Mouse (Mus musculus) heart, embryonic 13.5 days (tissue): Measurements from ENCODE around the gene Wipf1. TPM values are rescaled to one million over a fixed set of nuclear protein-coding genes. Genes with fewer than 3 reads are reported as not detected.

Experiments
- ATAC-seq: fragments of 200-750 bp; cut with Nextera tagmentation; 2 replicates; pipeline ENCODE4 v1.8.0; 2017; ENCODE audit warnings: moderate TSS enrichment; ENCODE audit not compliant: insufficient number of reproducible peaks, low FRiP score, low TSS enrichment; ENCODE audit errors: extremely low read depth
- H3K27ac ChIP-seq: fragments of 300-500 bp; sonication (generic); replicated peaks from 2 replicates; pipeline ENCODE4 v1.5.1; 2015; ENCODE audit warnings: moderate library complexity, mild to moderate bottlenecking, inconsistent platforms
- H3K27me3 ChIP-seq: fragments of 300-500 bp; sonication (generic); replicated peaks from 2 replicates; pipeline ENCODE4 v1.6.1; 2015; ENCODE audit warnings: mild to moderate bottlenecking, inconsistent platforms
- H3K36me3 ChIP-seq: fragments of 300-500 bp; sonication (generic); 2 replicates; pipeline ENCODE4 v1.6.1; 2015; ENCODE audit warnings: mild to moderate bottlenecking, inconsistent platforms
- H3K4me1 ChIP-seq: fragments of 300-500 bp; sonication (generic); 2 replicates; pipeline ENCODE4 v1.6.1; 2015; ENCODE audit warnings: inconsistent platforms
- H3K4me2 ChIP-seq: fragments of 300-500 bp; sonication (generic); 2 replicates; pipeline ENCODE4 v1.6.1; 2015; ENCODE audit warnings: inconsistent platforms, mild to moderate bottlenecking, moderate library complexity
- H3K4me3 ChIP-seq: fragments of 300-500 bp; sonication (generic); 2 replicates; pipeline ENCODE4 v1.5.1; 2015; ENCODE audit warnings: moderate library complexity, mild to moderate bottlenecking, inconsistent platforms
- H3K9ac ChIP-seq: fragments of 300-500 bp; sonication (generic); 2 replicates; pipeline ENCODE4 v1.6.1; 2015; ENCODE audit warnings: inconsistent platforms, mild to moderate bottlenecking, moderate library complexity
- H3K9me3 ChIP-seq: fragments of 300-500 bp; sonication (generic); 2 replicates; pipeline ENCODE4 v1.6.1; 2016; ENCODE audit warnings: inconsistent platforms
- WGBS: fragments of 180-500 bp; shearing (Covaris S2); methylation state at CpG from one replicate; pipeline ENCODE4 v1.1.7; 2015; ENCODE audit warnings: mixed read lengths; 5-methylcytosine and 5-hydroxymethylcytosine counted together
- polyA plus RNA-seq: library from polyadenylated mRNA; unstranded; fragments of >200 nt; fragmentation: Nextera tagmentation; extraction: Ambion mirVana; gene quantifications from 2 replicates; pipeline ENCODE4 v1.2.1, GENCODE M21; 2015

Wipf1 gene
- polyA plus RNA-seq, 1 experiment from 2014 or later: 5.0 TPM

- Histone ChIP-seq H3K9me3 (no peaks in the 10 kb centered on the region), H3K27me3 (no peaks in the 10 kb centered on the region), H3K4me3 (peak overlapping the region; percentile 32; the same call in 1 of the 2 replicates), H3K4me1 (peaks cover 47% of the 10 kb centered on the region), H3K4me2 (peak overlapping the region; percentile 61), H3K9ac (peak overlapping the region; percentile 3; the same call in 1 of the 2 replicates), H3K27ac (peak overlapping the region; percentile 85), H3K36me3 (no peaks in the 10 kb centered on the region)
- ATAC-seq: no peak
- WGBS: 72% methylated on average over 8 of the region's 8 CpGs
Measured at GRCm38 (mm10) chr2:73486120-73486601, 43.4 kb downstream of the Wipf1 start.

- no peaks in the 10 kb centered on the region for H3K36me3 ChIP-seq
- peak overlapping the region; percentile 85 for H3K27ac ChIP-seq
- no peaks in the 10 kb centered on the region for H3K9me3 ChIP-seq
- peak overlapping the region; percentile 64 for H3K9ac ChIP-seq
- peak overlapping the region; percentile 61 for H3K4me2 ChIP-seq
- H3K4me3 ChIP-seq: peak overlapping the region; percentile 32
- ATAC-seq: no peak
- peaks cover 41% of the 10 kb centered on the region for H3K4me1 ChIP-seq
- 58% methylated on average over 26 of the region's 26 CpGs for WGBS
- no peaks in the 10 kb centered on the region for H3K27me3 ChIP-seq
Measured at GRCm38 (mm10) chr2:73485236-73486119, 44.1 kb downstream of the Wipf1 start.

- Histone ChIP-seq H3K27me3 (no peaks in the 10 kb centered on the region), H3K4me3 (peak overlapping the region; percentile 32), H3K36me3 (no peaks in the 10 kb centered on the region), H3K4me2 (peak overlapping the region; percentile 61), H3K9me3 (no peaks in the 10 kb centered on the region), H3K4me1 (peaks cover 37% of the 10 kb centered on the region), H3K9ac (peak overlapping the region; percentile 64), H3K27ac (peak overlapping the region; percentile 85)
- no peak for ATAC-seq
- 35% methylated on average over 15 of the region's 15 CpGs for WGBS
Measured at GRCm38 (mm10) chr2:73484561-73485235, 44.8 kb downstream of the Wipf1 start.

GRCm38 (mm10) chr2:73478805-73479204, 50.7 kb downstream of the Wipf1 start:
- no peak overlapping the region for H3K4me3 ChIP-seq

GRCm38 (mm10) chr2:73477501-73477900, 52.0 kb downstream of the Wipf1 start:
- H3K4me2 ChIP-seq: no peak overlapping the region
- H3K4me1 ChIP-seq: peaks cover 19% of the 10 kb centered on the region
- H3K27me3 ChIP-seq: no peaks in the 10 kb centered on the region
- H3K27ac ChIP-seq: no peak overlapping the region
- H3K9ac ChIP-seq: no peak overlapping the region
- H3K9me3 ChIP-seq: no peaks in the 10 kb centered on the region
- H3K4me3 ChIP-seq: no peak overlapping the region
- 71% methylated on average over 7 of the region's 7 CpGs for WGBS
- H3K36me3 ChIP-seq: no peaks in the 10 kb centered on the region
- ATAC-seq: no peak

More at GRCm38 (mm10) chr2:73478805-73479204, 50.7 kb downstream of the Wipf1 start:
- no peak overlapping the region for H3K27ac ChIP-seq
- no peaks in the 10 kb centered on the region for H3K36me3 ChIP-seq
- H3K4me1 ChIP-seq: peaks cover 23% of the 10 kb centered on the region
- H3K9me3 ChIP-seq: no peaks in the 10 kb centered on the region
- no peak overlapping the region for H3K9ac ChIP-seq
- 75% methylated on average over 6 of the region's 6 CpGs for WGBS
- no peaks in the 10 kb centered on the region for H3K27me3 ChIP-seq
- no peak overlapping the region for H3K4me2 ChIP-seq
- ATAC-seq: no peak

- H3K36me3 ChIP-seq: no peaks in the 10 kb centered on the region
- no peak for ATAC-seq
- peaks cover 22% of the 10 kb centered on the region for H3K4me1 ChIP-seq
- WGBS: 35% methylated on average over 3 of the region's 3 CpGs
- H3K27ac ChIP-seq: peak overlapping the region; percentile 34; the same call in 1 of the 2 replicates
- no peaks in the 10 kb centered on the region for H3K9me3 ChIP-seq
- no peak overlapping the region for H3K4me2 ChIP-seq
- H3K9ac ChIP-seq: no peak overlapping the region
- H3K27me3 ChIP-seq: no peaks in the 10 kb centered on the region
- no peak overlapping the region for H3K4me3 ChIP-seq
Measured at GRCm38 (mm10) chr2:73475519-73475918, 54.0 kb downstream of the Wipf1 start.

- ATAC-seq: no peak
- no peaks in the 10 kb centered on the region for H3K9me3 ChIP-seq
- 84% methylated on average over 2 of the region's 2 CpGs for WGBS
Measured at GRCm38 (mm10) chr2:73472130-73472529, 57.4 kb downstream of the Wipf1 start.

GRCm38 (mm10) chr2:73470146-73470630, 59.3 kb downstream of the Wipf1 start:
- H3K4me2 ChIP-seq: no peak overlapping the region
- H3K27ac ChIP-seq: 0 out of 2 replicates have a peak overlapping the region, but pooled peaks have one; percentile 5
- peaks cover 14% of the 10 kb centered on the region for H3K4me1 ChIP-seq
- WGBS: 68% methylated on average over 10 of the region's 10 CpGs
- no peak overlapping the region for H3K9ac ChIP-seq
- no peak; the same call in 1 of the 2 replicates for ATAC-seq
- H3K9me3 ChIP-seq: no peaks in the 10 kb centered on the region
- no peak overlapping the region for H3K4me3 ChIP-seq
- no peaks in the 10 kb centered on the region for H3K27me3 ChIP-seq
- H3K36me3 ChIP-seq: no peaks in the 10 kb centered on the region

More at GRCm38 (mm10) chr2:73472130-73472529, 57.4 kb downstream of the Wipf1 start:
- Histone ChIP-seq H3K27ac (no peak overlapping the region), H3K4me1 (peaks cover 24% of the 10 kb centered on the region), H3K4me3 (no peak overlapping the region), H3K36me3 (no peaks in the 10 kb centered on the region), H3K27me3 (no peaks in the 10 kb centered on the region), H3K9ac (no peak overlapping the region), H3K4me2 (no peak overlapping the region)

GRCm38 (mm10) chr2:73469552-73469951, 60.0 kb downstream of the Wipf1 start:
- H3K4me2 ChIP-seq: no peak overlapping the region
- WGBS: 81% methylated on average over 6 of the region's 6 CpGs
- no peaks in the 10 kb centered on the region for H3K27me3 ChIP-seq
- no peaks in the 10 kb centered on the region for H3K9me3 ChIP-seq
- H3K36me3 ChIP-seq: no peaks in the 10 kb centered on the region
- no peak overlapping the region for H3K9ac ChIP-seq
- peaks cover 11% of the 10 kb centered on the region for H3K4me1 ChIP-seq
- H3K27ac ChIP-seq: 0 out of 2 replicates have a peak overlapping the region, but pooled peaks have one; percentile 5
- no peak overlapping the region for H3K4me3 ChIP-seq
- no peak for ATAC-seq

GRCm38 (mm10) chr2:73468993-73469392, 60.5 kb downstream of the Wipf1 start:
- Histone ChIP-seq H3K36me3 (no peaks in the 10 kb centered on the region), H3K4me2 (no peak overlapping the region), H3K4me3 (no peak overlapping the region), H3K9me3 (no peaks in the 10 kb centered on the region), H3K9ac (no peak overlapping the region), H3K4me1 (peaks cover 14% of the 10 kb centered on the region), H3K27me3 (no peaks in the 10 kb centered on the region), H3K27ac (no peak overlapping the region)
- 83% methylated on average over 5 of the region's 5 CpGs for WGBS
- no peak for ATAC-seq
